Mouse (Mus musculus) E14TG2a.4 (cell line): ENCODE results near the gene Cavin3.

Experiments
- CTCF ChIP-seq: conservative IDR thresholded peaks from 2 replicates; pipeline ENCODE4 v1.5.1; 2014; ENCODE audit warnings: low read length
- NANOG ChIP-seq: IDR thresholded peaks from 2 replicates; pipeline ENCODE4 v1.6.1; 2014; ENCODE audit warnings: borderline replicate concordance, low read length, mixed read lengths
- POU5F1 ChIP-seq: IDR thresholded peaks from 2 replicates; pipeline ENCODE4 v1.6.1; 2014; ENCODE audit warnings: low read length, borderline replicate concordance

- TF ChIP-seq CTCF (no peak), POU5F1 (no peak), NANOG (no peak)
Observed at GRCm38 (mm10) chr7:105520201-105520600, 38.1 kb upstream of the Cavin3 start.
